Mouse (Mus musculus): ENCODE measurements around the gene Atf7.
"Not testable (repeated sequence)": the region's sequence is repeated elsewhere in the genome, so short reads cannot be mapped to it uniquely, and the experiment has no call there.

Gene Atf7

GRCm38 (mm10) chr15:102624970-102625686, at the start of gene Atf7, which contains the start of gene Gm28047:
Gene Atf7 (minus strand): TSS chr15:102625464.
Gene Gm28047 (minus strand): TSS chr15:102625067.
- DNase-seq (ENCODE audit: low read depth, low spot score) = peak; percentile 100

DNA sequence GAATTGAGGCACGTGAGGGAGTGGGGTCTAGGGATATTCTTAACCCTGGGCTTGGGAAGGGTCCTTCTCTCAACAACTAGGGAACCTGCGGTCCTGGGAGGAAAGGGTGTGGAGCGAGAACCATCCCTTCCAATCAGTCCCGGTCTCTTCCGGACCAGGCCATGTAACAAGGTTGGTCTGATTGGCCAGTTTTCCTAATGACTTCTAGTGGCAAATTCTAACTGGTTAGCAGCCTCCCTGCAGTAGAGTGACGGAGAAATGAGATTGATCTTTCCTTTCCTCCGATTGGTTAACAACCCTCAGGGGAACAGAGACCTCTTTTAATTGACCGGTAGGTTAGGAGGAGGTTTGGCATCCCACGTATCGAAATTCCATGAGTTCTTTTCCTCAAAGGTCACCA, 48.3 kb upstream of the Atf7 start:
- no peak for DNase-seq (ENCODE audit: low read depth, low spot score)

DNA sequence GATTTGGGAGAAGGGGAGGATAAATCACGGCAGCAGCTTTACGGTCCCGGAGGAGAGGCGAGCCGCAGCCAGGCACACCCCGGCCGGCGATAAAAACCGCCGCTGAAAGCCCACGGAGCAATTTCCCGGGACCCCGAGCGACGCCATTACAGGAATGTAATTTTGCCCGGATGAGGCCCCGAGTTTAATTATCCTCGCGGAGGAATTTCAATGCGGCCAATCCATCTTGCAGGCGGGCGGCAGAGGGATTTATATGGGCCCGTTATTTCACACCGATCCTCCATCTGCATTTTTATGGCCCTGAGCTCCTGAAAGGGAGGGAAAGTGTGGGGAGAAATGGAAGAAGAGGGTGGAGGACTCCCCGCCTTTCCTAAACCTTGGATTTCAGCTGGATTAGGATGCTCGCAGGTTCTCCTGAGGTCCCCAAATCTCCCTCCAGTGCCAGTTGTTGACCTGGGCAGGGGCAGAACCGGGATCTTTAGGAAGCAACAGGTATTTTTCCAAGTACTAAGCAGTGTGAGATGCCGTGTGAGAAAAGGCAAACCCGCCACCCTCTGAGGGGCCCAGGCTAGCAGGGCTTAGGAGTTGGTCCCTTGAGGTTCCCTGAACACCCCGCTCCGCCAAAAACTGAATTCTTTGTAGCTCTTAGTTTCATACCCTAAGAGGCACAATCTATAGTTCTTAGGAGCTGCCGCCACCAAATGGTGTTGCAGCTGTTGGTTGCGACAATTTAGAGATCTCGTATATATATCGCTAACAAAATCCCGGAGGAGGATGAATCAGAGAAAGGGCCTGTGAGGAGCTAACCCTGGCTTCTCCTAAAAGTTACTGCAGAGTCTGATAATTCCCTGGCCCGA, 47.2 kb upstream of the Atf7 start, which contains the start of gene Atp5g2:
Atp5g2 (minus strand) TSS at position 138 of the 857 bp plus-strand sequence.
- DNase-seq (ENCODE audit: low read depth, low spot score) = no peak

DNA sequence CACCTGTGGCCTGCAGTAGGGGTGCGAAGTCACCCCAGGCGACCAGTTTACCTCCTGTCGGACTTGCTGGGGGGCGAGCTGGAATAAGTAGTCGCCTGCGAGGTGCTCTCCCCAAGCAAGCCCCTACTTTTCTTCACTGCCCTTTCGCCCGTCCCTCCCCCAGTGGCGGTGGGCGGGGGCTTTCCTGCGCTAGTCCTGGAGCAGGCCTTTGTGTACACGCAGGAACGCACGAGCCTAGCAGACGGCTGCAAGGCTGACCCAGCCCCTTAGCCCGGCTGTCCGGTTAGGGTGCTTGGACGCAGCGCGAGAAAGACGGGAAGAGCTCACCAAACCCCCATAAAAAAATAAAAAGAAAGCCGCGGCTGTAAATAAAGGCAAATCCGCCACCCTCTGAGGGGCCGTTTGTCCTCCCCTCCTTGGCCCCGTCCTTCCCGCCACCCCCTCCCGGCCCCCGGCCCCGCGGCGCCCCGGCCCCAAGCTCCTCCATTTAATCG, 46.5 kb upstream of the Atf7 start:
- DNase-seq (ENCODE audit: low read depth, low spot score) = no peak

DNA sequence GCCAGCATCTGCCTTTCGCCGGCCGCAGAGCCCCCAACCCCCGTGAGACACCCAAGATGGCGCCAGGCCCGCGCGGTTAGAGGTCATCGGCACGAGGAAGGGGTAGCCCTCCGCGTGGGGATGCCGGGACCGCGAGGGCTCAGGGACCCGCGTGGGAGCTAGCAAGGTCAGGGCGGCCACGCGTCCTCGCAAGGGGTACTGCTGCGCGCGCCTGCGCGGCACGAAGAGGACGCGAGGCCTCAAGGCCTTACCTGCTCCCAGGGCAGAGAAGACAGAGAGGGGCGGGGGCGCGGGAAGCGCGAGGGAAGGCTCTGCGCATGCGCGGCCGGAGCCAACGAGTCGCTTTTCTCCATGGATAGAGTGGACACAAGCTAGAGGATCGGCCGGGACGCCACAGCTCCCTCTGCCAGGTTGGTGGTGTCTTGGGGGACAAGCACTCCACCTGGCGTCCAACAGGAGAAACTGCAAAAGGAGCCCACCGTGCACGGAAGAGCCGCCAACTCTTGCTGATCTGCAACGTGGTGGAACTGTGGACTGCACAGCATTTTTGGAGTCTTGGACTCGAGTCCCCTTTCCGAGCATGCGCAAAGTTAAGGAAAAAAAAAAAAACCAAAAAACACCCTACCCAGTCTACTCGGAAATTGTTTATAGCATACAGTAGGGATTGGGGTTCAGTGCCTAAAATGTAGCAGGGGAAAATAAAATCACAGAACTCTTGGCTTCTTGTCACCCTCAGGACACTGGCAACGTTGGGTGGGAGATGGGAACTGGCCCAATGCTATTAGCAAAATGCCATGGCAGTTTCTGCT, 45.7 kb upstream of the Atf7 start:
- DNase-seq (ENCODE audit: low read depth, low spot score) = peak; percentile 100

DNA sequence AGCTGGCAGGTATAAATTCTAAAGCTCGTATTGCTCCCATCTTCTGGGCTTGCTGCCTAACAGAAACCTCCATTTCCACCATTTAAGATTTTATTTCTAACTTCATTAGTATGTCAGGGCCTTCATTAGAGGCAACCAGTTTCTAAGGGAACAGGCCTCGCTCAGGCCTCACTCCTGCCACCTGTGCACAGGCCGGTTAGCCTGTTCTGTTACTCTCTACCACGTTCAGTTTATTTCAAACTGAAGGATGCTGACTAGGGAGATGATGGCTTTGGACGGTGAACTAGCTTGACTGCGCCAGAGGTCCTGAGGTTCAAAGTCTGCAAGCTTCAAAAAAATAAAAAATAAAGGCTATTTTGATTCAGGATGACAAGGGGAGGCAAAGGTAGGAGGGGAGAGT, 45.0 kb upstream of the Atf7 start:
- DNase-seq (ENCODE audit: low read depth, low spot score) = peak; percentile 69

GRCm38 (mm10) chr15:102669571-102669970, 44.3 kb upstream of the Atf7 start:
- no peak for DNase-seq (ENCODE audit: low read depth, low spot score)

- DNase-seq (ENCODE audit: low read depth, low spot score) = peak; percentile 73
Measured at GRCm38 (mm10) chr15:102665494-102665893, 40.2 kb upstream of the Atf7 start.

GRCm38 (mm10) chr15:102663825-102664224, 38.6 kb upstream of the Atf7 start:
- no peak for DNase-seq (ENCODE audit: low read depth, low spot score)

DNA sequence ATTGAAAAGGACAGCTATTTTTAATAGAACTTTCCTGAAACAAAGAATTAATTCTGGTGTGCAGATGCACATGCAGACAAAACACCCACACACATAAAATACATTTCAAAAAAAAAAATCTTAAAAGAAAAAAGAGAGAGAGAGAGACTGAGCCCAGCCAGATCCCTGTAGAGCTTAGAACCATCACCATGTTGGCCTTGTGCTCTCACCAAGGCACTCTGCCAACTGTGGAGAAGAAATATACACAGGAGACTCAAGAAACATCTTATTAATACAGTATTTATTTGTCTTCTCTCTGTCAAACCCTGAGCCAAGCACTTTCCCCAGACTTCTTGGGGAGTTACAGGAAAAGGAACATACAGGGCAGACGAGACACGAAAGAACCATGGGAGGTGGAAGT, 37.3 kb upstream of the Atf7 start:
- not testable (repeated sequence) for DNase-seq (ENCODE audit: low read depth, low spot score)

GRCm38 (mm10) chr15:102657926-102658381, 32.7 kb upstream of the Atf7 start:
- DNase-seq (ENCODE audit: low read depth, low spot score) = no peak

- DNase-seq (ENCODE audit: low read depth, low spot score) = no peak
Measured at GRCm38 (mm10) chr15:102656658-102657057, 31.4 kb upstream of the Atf7 start.

DNA sequence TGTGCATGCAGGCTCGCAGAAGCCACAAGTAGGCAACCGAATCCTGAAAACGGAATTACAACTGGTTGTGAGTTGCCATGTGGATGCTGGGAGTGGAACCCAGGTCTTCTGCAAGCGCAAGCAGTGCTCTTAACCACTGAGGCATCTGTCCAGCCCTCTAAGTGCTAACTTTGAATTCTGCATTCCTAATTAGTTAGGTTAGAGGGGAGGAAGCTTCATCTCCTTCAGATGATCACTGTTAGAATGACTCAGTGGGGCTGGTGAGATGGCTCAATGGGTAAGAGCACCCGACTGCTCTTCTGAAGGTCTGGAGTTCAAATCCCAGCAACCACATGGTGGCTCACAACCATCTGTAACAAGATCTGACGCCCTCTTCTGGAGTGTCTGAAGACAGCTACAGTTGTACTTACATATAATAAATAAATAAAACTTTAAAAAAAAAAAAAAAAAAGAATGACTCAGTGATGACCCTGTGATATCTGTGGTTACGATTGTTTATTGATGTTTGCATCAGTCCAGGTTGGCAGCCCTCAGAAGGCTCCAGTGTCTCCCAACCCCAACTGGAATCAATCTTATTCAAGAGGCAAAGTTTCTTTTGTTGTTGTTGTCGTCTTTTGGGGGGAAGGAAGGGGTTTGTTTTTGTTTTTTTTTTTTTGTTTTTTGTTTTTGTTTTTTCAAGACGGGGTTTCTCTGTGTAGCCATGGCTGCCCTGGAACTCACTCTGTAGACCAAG, 26.8 kb upstream of the Atf7 start:
- not testable (repeated sequence) for DNase-seq (ENCODE audit: low read depth, low spot score)

DNA sequence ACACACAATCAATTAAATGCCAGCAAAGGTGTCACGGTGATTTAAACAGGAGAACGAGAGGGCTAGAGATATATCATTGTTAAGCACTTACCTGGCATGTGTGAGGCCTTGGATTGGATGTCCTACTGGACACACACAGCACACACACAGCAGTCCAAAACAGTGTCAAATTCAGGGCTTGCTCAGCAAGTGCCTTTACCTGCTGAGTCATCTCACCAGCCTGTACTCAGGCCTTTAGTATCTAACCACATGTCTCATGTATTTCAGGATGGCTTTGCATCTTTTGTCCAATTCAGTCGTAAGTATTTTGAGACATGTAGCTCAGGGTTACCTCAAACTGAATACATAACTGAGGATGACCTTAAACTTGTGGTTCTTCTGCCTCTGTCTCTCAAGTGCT, 25.8 kb upstream of the Atf7 start:
- no peak for DNase-seq (ENCODE audit: low read depth, low spot score)

DNA sequence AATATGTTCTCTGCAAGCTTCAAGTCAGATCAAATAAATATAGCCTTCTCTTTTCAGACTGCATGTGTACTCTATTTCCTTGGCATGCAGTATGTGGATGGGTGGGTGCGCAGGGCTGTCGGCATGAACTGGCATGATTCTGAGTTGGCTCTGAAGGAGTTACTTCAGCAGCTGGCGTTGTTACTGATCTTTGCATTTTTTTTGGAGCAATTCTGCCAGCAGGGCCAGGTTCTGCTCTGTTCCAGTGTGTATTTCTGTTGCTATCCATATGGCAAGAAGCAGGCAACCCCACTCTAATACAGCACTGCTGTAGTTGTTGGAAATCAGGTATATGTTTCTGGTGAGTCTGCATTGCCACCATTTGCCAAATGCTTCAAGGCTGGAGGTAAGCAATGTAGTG, 10.6 kb upstream of the Atf7 start:
- no peak for DNase-seq (ENCODE audit: low read depth, low spot score)

DNA sequence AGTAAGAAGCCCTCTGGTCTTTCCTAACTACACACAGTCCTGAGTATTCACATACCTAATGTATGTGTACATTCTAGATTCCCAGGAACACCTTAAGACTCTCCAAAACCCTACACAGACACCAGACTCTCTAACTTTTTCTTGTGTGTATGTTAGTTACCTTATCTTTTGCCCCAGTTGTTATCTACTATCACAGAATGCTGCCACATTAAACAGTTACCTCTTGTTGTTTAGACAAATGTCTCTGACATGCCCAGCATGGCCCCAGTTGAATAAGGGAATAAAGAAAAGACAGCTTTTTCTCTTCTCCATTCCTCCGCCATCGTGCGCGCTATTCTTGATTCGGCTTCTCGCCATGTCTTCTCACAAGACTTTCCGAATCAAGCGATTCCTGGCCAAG, 9.4 kb upstream of the Atf7 start:
- no peak for DNase-seq (ENCODE audit: low read depth, low spot score)

- DNase-seq (ENCODE audit: low read depth, low spot score) = no peak
Measured at GRCm38 (mm10) chr15:102625687-102626055, 407 bp upstream of the Atf7 start.

DNA sequence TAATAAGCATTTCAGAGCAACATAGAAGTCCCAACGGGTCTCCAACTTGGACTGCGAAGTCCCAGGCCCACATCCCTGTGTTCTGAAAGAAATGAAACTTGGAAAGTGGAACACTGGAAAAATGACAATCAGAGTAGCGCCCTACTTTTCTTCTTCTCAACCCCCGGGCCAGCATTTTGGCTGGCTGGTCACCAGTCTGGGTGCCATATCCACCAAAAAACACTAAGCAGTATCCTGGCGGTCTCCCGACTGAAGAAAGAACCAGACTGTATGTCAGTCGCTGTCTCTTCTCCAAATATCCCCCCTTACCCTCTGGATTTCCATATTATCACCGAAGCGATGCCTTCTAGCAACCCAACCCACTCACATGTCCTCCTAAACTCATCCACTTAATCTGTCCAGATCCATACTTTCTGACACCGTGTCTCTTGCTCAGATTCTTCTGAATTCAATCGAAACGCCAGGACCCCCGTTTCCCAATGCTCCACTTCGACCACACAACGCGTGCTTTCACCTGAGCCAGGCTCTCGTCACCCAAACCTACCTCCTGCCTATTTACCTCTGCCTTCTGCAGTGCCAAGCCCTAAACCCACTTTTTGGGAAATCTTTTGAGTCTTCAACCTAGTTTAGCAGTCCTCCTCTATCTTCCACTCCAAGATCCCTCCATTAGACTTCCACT, 834 bp downstream of the Atf7 start:
- no peak for DNase-seq (ENCODE audit: low read depth, low spot score)

DNA sequence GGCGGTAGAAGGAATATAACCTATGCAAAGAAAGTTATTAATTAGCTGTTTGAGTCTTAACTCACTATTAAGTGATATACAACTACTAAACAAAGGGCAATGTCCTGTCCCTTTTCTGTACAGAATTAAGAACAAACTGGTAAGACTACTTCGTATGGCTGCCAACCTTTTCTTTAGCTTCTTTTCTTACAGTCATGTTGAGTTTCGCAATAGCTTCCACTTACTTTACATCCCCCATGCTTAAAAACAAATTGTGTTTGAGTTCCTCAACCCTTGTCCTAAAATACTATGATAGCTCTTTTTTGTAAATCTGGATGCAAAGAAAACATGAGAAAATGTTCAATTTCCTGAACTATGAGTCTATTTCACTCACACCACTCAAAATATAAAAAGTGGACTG, 2.1 kb downstream of the Atf7 start:
- DNase-seq (ENCODE audit: low read depth, low spot score) = no peak

- DNase-seq (ENCODE audit: low read depth, low spot score) = no peak
Measured at GRCm38 (mm10) chr15:102622536-102622935, 2.7 kb downstream of the Atf7 start.

All from A20 (cell line).